Mouse (Mus musculus) kidney, adult 8-10 months (tissue): ENCODE measurements around the gene Dgke.

Experiments
- DNase-seq, 2 experiments: peaks; one replicate each; pipeline ENCODE4 v3.0.0; 2022

The Dgke gene

DNA sequence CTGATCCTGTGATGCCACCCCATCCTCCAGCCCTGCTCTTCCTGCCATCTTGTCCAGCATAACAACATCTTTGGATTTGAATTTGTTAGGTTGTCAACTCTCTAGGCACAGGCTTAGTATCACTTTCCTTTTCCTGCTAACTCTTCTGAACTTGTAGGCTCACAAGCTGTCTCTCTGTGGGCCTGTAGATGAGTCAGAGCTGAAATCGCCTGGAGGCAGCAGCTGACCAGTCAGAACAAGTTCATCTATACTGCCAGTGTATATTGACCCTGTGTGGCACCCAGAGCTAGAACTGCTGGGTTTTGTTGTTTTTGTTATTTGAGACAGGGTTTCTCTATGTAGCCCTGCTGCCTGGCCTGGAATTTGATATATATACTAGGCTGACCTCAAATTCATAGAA lies 35.5 kb downstream of the Dgke start:
- no peak for DNase-seq

DNA sequence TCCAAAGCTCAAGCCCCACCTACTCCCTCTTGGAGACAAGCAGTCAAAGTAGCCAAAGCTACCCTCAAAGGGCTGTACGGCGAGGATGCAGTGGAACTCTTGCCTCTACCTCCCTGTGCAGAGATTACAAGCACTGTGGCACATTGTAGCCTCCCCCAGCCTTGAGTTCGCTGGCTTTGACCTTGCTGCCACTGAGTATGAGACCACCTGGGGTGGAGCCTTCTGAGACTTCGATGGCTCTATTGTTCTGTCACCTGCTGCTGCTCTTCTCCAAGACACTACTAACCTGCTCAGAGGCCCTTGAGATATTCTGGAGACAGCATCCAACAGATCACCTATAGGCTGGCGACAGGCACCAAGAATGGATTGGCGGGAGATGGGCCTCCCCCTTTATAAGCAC lies 36.1 kb downstream of the Dgke start:
- DNase-seq = no peak

DNA sequence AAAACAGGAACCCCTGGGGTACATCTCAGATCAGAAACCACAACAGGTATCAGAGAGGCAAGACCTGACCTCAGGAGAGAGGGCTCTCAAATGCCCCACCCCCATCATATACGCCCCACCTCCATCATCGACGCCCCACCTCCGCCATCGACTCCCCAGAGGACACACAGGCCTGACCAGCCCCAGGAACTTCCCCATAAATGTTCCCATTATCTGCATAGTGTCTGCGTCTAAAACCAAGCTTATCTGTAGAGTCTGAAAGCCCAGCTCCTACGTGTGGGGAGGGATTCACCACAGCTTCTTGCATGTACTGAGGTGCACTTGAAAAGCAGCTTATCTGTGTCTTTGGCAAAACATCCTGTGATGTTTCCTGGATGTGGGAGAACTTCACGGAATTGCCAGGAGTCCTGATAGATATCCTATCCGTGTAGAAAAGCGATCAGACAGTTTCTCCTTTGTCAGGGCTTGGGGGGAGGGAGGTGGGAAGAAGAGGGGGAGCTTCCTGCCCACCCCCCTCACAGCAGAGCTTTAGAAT lies 37.7 kb downstream of the Dgke start:
- no peak for DNase-seq

DNA sequence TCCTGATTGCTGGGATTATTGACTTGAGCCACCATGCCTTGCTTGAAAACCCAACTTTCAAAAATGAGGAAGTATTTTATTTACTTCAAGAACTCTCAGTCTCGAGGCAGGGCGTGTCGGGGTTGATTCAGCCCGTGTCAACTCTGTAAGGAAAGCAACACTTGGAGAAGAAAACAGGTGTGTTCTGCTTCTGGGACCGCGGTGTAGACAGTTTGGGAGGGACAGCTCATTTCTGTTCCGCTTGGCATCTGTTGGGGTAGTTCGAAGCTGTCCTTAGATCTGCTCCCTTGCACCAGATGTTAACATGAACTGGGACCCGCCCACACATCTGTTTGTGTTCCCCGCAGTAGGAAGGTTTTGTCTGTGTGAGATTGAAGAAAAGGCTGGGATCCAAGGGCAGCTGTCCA lies 38.7 kb downstream of the Dgke start:
- no peak for DNase-seq

DNA sequence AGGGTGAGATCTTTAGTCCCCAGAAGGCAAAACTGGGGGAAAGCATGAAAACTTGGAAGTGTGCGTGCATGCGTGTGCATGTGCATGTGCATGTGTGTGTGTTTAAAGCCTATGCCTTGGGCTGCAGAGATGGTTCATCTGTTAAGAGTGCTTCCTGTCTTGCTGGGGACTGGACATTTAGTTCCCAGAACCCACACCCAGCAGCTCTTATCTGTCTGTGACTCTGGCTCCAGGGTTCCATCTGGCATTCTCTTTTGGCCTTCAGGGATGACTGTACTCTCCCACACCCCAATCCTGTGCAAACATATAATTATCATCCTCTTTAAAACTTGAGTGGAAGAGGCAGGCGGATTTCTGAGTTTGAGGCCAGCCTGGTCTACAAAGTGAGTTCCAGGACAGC lies 40.5 kb downstream of the Dgke start:
- DNase-seq = no peak

DNA sequence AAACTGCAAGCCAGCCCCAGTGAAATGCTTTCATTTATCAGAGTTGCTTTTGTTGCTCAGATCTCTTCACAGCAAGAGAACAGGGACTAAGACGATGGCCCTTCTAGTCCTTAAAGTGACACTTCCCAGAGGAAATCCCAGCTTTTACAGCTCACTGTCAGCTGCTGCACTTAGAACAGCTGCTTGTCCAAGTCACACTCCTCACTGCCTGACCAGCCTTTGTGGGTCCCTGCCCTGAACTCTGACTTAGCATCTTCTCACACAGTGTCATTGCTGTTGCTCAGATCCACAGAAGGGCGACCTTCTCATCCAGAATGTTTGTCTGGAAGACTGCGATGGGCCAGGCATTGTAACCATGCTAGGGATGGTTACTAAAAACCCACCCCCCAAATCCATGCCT lies 41.0 kb downstream of the Dgke start:
- no peak for DNase-seq

DNA sequence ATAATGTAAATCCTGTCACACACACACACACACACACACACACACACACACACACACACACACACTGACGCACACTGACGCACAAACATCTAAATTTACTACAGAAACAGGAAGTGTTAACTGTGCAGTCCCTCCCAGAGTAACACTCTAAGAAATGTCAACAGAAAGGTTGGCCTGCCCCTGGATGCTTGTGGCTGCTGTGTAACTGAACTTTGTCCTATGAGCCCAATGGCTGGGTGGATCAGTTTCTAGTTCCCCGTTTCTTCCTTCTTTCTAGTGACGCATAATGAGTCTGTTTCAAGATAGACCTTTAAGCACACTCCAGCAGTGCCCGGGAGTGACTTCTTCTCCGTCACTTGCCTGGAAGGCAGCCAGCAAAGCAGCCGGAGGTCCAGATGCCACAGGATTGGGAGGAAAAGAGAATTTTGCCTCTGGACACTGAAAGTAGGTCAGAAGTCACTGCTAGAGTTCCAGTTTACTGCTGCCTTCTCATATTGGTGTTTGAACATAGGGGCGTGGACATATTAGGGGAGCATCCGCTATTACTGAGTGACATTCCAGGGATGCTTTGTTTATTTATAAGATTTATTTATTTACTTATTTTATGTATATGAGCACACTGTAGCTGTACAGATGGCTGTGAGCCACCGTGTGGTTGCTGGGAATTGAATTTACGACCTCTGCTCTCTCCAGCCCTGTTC lies 42.3 kb downstream of the Dgke start:
- peak; percentile 88 to 90 for DNase-seq

DNA sequence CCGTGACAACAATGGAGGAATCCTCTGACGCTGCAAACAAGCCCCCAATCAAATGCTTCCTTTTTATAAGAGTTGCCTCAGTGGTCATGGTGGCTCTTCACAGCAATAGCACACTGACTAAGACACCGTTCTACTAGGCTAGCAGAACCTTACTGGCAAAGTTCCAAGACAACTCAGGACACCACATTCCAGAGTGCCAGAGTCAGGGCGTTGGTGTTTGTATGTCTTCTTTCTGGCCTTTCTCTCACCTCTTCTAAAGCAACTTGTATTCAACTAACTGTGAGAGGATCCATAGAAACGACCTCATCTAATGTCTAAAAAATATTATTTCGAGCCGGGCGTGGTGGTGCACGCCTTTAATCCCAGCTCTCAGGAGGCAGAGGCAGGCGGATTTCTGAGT lies 43.2 kb downstream of the Dgke start:
- DNase-seq = peak in 1 of 2 experiments; percentile 44

DNA sequence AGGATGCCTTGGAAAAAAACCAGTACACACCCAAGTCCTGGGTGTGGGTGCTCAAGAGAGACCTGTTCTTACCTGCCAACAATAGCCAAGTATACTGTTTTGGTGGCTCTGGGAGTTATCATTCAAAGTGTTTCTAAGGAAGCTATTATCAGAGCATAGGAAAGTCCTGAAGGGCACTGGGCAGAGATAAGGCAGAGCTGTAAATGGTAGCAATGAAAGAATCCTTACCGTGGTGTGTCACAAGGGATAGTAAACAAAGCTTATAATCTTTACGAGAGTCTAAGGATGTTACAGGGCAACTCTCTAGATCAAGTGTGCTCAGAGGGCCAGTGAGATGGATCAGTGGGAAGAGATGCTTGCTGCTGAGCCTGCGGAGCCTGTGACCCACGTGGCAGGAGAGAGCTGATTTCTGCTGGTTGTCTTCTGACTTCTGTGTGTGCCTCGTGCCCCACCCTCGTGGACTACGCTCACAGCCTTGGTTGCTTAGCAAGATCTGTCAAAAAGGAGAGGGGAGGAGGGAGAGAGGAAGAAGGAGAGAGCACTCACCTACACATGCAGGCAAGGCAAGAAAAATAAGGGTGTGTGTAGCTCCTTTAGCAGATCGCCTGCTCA lies 44.4 kb downstream of the Dgke start:
- no peak for DNase-seq

DNA sequence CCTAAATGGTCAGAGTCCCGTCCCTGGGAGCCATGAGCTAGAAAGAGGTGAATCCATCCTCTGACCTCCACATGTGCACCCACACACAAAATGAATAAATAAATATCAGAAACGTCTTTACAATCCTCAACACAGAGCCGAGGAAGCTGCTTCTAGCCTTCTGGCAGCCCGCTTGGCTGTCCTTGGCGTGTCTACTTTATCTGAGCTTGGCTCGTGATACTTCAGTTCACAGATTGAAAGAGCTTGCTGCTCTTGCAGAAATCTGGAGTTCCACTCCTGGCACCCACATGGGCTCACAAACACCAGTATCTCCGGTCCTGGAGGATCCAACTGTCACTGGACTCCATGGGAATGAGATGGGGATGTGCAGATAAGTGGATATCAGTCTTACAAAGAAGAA lies 45.0 kb downstream of the Dgke start:
- DNase-seq = no peak

DNA sequence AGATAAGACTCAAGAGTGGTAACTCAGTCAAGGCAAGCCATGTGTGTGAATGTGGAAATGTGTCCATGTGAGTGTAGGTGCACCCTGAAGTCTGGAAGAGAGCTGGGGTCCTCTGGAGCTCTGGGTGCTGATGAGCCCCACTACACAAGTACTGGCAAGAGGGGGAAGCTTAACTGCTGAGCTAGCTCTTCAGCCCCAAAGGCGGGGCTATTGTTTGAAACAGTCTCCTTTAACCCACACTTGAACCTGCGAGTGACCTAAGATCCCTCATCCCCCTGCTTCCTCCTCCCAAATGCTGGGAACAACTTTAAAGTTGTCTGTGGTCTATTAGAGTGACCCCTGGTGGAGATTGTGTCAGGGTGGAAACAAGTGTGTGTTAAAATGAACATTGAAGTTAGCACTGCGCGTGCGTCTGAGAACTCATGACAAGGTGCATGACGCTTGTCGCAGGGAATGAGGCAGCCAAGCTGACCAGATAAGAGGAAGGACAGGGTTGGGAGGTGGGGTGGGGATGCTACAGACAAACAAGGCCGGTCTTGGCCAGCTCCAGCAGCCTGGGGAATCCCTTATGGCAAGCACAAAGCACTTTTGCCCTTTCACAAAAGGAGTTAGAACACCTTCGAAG lies 45.9 kb downstream of the Dgke start:
- DNase-seq = no peak

DNA sequence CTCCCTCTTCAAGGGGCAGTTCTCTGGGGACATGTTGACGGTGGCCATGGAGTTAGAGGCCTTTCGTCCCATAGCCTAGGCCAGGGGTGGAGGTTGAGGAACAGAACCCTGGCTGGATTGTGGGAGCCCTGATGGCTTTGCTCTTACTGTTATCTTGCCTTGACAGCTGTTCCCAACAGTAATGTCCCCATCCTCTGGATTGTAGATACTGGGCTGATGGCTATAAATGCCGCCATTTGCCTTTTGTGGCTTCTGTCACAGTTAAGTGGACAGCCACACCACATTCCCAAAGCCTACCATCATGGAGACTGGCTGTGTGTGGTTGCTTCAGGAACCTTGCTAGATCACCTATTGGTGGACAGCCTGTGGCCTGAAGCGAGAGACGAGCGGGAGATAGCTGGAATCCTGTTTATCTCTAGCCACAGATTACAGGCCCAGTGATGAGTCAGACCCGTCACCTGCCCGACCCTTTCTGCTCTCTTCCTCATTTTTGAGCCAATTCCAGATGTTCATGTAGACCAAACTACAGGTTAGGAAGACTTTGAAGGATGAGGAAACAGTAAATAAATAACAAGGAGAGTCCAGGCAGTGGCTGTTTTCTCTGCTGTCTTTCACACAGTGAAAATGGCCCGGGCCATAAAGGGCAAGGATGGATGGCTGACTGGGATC lies 49.0 kb downstream of the Dgke start:
- DNase-seq = no peak

DNA sequence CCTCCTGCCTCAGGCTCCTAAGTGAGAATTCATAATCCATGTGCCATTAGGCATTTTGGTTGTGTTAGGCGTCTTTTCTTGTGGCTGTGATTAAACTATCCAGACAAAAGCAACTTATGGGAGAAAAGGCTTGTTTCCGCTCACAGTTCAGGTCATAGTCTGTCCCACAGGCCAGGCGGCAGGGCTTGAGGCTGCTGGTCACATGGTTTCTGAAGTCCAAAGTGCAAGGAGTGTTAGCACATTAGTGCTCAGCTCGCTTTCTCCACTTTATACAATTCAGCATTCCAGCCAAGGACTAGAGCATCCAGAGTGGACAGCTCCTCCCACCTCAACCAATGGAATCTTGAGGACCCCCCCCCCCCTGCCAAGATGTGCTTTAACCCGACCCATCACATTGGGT lies 54.4 kb downstream of the Dgke start:
- DNase-seq = peak; percentile 84 to 88

DNA sequence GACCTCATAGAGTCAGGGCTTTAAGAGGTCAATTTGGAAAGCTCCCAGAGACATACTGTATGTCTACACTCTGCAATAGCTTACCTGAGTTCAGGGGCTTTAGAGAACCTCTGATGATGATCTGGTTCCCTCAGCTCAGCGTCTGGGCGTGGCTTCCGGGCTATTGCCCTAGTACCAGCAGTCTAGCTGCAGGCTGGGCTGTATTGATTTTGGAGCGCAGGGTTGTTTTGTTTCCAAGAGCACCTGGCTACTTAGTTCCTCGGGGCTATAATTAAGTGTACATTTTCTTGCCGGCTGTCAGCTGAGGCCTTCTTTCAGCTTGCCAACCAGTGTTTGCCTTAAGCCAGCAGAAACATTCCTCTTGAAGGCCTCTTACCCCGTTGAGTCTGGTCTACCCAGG lies 57.2 kb downstream of the Dgke start:
- DNase-seq = no peak

DNA sequence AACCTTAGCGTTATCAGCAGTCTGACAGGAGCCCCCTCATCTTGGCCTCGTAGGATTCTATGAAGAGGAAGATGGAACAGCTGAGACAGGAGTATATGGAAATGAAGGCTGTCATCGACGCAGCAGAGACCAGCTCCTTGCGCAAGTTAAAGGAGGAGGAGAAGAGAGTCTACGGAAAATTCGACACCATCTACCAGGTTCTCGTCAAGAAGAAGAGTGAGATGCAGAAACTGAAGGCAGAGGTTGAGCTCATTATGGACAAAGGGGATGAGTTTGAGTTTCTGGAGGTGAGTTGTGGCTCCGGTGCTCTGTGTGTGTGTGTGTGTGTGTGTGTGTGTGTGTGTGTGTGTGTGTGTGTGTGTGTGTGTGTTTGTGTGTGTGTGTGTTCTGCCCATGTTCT lies 57.6 kb downstream of the Dgke start:
- no peak for DNase-seq

DNA sequence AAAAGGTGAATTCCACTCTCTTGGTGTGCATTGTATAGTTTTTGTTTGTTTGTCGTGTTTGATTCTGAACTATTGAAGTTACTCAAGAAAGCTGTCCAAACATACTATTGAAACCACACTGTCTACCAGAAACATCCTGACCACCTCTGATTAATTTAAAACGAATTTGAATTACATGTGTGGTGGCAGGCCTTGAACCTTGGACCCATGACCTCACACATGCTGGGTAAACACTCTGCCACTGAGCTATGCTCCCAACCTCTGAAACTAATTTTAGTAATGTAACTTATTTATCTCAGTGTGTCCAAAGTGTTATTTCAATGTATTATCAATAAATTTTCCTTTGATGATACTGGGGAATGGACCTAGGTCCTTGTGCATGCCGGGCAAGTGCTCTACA lies 59.1 kb downstream of the Dgke start:
- DNase-seq = peak; percentile 46 to 47

DNA sequence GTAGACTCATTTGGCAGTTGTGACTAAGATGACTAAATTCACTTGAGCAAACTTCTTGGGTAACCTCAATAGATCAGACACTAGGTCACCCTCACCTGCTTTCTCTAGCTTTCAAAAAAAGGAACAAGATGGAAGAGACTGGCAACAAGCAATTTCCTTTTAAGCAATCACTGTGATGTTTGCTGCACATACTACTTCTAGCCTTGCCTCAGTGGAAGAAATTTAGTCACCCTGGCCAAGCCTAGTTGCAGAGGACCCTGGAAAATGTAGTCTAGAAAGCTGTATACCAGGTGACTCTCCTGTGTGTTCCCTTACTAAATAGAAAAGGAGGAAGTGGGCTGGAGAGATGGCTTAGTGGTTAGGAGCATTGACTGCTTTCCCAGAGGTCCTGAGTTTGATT lies 60.2 kb downstream of the Dgke start:
- no peak for DNase-seq

DNA sequence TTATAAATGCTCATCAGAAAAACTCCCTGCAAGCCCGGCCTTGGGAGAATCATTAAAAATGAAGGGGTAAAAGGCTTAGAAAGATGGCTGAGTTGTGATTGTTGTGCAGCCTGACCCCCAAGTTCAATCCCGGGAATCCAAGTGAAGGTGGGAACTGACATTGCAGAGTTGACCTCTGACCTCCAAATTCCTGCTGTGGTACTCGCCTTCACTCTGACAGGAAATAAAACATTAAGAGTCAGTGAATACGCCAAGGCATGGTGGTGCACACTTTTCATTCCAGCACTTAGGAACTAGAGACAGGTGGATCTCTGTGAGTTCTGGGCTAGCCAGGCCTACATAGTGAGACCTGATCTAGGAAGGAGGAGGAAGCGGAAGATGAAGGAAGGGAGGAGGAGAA lies 61.2 kb downstream of the Dgke start:
- no peak for DNase-seq

DNA sequence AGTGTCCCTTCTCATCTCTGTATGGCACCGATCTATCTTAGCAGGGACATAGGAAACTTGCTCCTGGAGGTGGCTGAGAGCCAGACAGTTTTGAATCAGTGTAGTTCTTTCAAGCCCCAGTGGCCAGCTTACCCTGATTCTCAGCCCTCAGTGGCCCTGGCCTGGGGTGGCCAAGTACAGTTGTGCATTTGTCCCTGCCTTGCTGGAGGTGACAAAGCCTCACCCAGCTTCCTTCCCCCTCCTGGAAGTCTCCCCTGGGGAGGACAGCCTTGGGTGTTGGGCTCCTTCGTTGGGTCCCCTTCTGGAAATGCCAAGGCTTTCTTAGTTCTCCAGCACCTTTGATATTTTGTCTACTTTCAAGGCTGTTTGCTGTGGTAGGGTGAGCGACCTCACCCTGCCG lies 62.9 kb downstream of the Dgke start:
- DNase-seq = no peak

DNA sequence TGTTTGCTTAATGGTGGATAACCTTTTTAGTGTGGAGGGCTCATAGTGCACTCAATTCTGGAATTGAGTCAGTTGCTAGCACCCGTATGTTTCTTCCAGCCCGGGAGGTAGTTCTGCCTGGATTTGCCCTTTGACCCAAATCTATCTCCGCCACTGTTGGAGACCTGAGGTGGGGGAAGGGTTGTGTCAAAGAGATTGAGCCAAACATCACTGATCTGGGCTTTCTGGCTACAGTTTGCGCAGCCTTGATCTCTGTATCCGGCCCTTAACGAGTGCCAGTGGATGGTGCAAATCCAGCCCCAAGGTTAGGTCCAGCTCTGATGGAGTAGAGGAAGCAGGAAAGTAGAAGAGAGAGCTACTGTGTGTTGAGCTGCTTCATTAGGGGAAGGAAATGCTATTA lies 63.6 kb downstream of the Dgke start:
- DNase-seq = peak; percentile 59 to 60

DNA sequence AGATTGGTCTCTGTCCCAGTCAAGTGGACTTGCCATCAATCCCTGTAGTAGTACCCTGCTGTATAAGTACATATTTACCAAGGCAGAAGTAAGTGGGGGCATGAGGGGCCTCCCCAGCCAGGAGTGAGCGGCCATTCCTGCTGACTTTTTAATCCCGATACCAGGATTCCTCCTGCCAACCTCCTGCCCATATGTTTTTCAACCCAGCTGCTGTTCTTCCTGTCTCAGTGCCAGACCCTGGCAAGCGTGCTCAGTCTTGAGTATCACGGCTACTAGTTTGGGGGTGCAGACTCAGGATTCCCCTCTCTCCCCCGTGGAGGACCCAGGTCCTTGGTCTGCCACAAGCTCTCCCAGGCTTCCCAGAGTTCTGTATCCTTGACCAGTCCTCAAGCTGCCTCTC lies 64.0 kb downstream of the Dgke start:
- no peak for DNase-seq

DNA sequence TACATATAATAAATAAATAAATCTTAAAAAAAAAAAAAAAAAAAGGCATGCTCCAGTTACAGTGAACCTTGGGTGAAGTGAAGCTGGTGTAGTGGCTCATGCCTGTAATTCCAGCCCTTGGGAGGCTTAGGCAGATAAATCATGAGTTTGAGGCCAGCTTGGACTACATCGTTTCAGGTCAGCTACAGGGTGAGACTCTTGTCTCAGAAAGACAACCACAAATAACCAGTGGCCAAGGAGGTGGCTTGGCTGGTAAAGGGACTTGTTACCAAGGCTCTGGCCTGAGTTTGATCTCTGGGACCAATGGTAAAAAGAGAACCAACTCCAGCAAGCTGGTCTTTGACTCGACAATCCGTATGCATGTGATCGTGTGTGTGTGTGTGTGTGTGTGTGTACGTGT lies 64.6 kb downstream of the Dgke start:
- DNase-seq = no peak

DNA sequence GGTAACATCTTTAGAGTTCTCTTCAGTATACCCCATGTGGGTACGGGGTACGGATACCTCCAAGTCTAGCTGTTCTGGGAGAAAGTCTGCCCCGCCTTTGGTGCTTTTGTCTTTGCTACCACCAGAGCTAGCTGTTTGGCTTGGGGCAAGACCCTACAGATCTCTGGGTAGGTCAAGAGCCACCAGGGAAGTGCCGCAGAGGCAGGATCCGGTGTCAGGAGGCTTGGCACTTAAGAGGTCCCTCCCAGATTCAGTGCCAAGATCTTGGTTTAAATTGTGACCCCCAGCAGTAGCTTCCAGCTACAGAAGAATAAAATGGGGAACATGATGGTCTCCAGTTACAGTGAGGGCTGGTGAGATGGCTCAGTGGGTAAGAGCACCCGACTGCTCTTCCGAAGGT lies 65.1 kb downstream of the Dgke start:
- no peak for DNase-seq

DNA sequence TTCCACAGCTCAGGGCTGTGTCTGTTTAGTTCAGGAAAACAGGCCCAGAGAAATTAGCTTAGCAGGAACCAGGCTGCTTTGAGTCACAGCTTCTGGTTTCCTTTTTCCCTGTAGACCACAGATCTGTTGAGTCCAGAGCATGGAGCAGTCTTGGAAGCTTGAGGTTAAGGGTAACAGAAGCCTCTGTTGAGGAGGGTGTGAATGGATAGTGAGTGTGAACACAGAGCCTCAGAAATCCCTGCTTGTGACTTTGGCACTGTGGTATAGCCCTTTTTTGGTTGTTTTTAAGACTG lies 66.2 kb downstream of the Dgke start:
- no peak for DNase-seq
